Mouse (Mus musculus): ENCODE data around the gene Ptbp1. TPM values are rescaled to one million over a fixed set of nuclear protein-coding genes. Genes with fewer than 3 reads are reported as not detected.

Ptbp1 gene
- polyA plus RNA-seq (2016; fragmentation: Nextera tagmentation; extraction: Ambion mirVana): 485 and 494 TPM in 2 replicates

DNA sequence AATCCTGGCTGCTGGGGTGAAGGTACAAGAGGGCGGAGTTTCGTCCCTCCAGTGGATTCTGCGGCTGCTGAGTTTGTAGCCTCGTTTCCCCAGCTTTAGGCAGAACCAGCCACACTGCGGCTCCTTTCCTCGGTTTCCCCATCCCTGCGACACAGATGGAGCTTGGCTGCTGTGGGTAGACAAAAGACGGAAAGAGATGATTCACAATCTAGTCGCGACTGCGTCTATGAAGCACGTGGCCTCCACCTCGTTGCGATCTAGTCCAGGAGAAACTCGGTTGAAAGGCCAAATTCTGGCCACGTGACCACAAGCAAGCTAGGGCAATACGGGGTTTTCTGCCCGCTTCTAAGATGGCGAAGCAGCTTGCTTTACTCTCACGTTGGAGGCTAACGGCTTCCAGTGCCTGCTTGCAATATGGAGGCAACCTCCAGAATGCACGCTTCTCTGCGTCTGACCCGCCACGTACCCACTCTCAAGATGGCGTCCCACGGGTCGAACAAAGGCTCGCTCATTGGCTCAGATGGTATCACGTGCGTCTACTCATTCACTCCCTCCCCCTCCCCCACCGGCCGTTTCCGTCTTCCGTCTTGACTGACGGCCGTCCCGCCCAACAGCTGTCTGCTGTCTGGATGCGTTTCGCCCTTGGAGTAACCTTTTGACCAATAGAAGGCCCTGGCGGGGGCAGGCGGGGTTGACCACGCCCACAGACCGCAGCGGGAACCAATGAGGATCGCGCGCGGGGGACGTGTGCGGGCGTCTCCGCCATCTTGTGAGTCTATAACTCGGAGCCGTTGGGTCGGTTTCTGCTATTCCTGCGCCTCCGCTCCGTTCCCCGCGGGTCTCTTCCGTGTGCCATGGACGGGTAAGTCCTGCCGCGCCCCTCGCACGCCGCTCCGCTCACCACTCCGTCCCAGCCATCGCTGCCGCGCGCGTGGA, at the start of gene Ptbp1:
Gene Ptbp1 (plus strand): TSS at position 568 of the 936 bp plus-strand sequence.
- Histone ChIP-seq H3K36me3 (peaks cover 36% of the 10 kb centered on the region), H3K27me3 (ENCODE audit: low read depth, poor library complexity, severe bottlenecking) (no peaks in the 10 kb centered on the region), H3K27ac (peak within 1 kb of the TSS; percentile 100), H3K9me3 (replicated peaks) (no peaks in the 10 kb centered on the region), H3K4me3 (peak within 1 kb of the TSS; percentile 99), H3K4me1 (peaks cover 62% of the 10 kb centered on the region)
- DNase-seq (ENCODE audit: low spot score): peak; percentile 100
- under 1% methylated on average over 75 of the region's 75 CpGs for WGBS

DNA sequence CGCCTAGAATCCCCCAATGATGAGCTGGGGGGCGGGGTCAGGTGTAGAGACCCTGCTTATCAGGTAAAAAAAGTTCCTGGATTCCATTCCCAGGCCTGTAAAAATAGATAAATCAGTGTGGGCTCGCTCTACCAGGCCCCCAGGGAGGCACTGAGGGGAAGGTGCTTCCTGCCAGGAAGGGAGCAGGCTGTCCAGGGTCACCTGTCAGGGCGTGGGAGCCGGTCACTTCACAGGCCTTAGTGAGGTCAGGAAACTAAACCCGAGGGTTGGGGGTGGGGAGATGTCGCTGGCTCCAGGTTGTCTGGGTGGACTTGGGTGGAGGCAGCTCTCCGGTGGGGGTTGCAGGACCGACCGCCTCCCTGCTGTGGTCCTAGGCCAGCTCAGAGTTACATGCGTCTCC, 48.6 kb upstream of the Ptbp1 start:
- Histone ChIP-seq H3K9me3 (replicated peaks) (no peaks in the 10 kb centered on the region), H3K27me3 (ENCODE audit: low read depth, poor library complexity, severe bottlenecking) (no peaks in the 10 kb centered on the region), H3K36me3 (peaks cover 47% of the 10 kb centered on the region), H3K4me3 (peak overlapping the region; percentile 21; the same call in 1 of the 2 replicates), H3K27ac (peak overlapping the region; percentile 77; the same call in 1 of the 2 replicates), H3K4me1 (peaks cover 66% of the 10 kb centered on the region)
- no peak for DNase-seq (ENCODE audit: low spot score)
- whole genome bisulfite sequencing: 49% methylated on average over 11 of the region's 11 CpGs

DNA sequence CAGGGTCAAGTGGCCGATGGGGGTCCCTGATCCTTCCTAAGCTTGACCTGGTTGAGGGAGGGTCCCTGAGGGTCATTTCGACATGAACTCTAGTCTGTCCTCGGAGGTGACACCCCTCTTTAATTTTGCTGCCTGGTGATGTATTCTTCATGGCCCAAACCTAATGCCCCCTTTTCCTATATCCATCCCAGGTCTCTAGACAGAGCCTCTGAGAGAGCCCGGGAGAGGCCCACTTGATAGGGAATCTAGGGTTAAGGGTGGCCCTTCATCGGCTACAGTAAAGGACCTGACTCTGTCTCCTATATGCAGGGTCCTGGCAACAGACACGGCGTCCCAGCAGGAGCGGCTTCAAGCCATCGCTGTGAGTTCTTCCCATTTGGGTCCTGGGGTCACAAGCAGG, 47.9 kb upstream of the Ptbp1 start:
- H3K4me3 ChIP-seq: no peak overlapping the region
- DNase-seq (ENCODE audit: low spot score): no peak
- H3K36me3 ChIP-seq: peaks cover 50% of the 10 kb centered on the region
- H3K27me3 ChIP-seq (ENCODE audit: low read depth, poor library complexity, severe bottlenecking): no peaks in the 10 kb centered on the region
- no peaks in the 10 kb centered on the region for H3K9me3 ChIP-seq (replicated peaks)
- peaks cover 62% of the 10 kb centered on the region for H3K4me1 ChIP-seq
- 90% methylated on average over 9 of the region's 9 CpGs for WGBS
- H3K27ac ChIP-seq: peak overlapping the region; percentile 77; the same call in 1 of the 2 replicates

DNA sequence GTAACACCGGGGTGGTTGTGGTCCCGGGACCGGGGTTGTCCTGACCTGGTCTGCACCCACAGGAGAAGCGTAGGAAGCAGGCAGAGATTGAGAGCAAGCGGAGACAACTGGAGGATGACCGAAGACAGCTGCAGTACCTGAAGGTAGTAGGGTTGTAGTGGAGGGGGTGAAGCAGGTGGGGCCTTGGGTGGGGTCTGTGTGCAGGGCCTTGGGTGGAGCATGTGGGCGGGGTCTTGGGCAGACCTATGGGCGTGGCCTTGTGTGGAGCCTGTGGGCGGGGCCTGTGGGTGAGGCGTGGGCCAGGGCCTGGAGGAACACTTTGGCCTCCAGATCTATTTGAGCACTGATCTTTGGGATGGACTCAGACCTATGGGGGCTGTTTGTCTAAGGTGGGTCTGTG, 47.3 kb upstream of the Ptbp1 start:
- peaks cover 56% of the 10 kb centered on the region for H3K36me3 ChIP-seq
- 86% methylated on average over 10 of the region's 10 CpGs for WGBS
- H3K9me3 ChIP-seq (replicated peaks): no peaks in the 10 kb centered on the region
- 0 out of 2 replicates have a peak overlapping the region, but pooled peaks have one; percentile 11 for H3K4me3 ChIP-seq
- H3K27ac ChIP-seq: peak overlapping the region; percentile 77
- peaks cover 55% of the 10 kb centered on the region for H3K4me1 ChIP-seq
- no peaks in the 10 kb centered on the region for H3K27me3 ChIP-seq (ENCODE audit: low read depth, poor library complexity, severe bottlenecking)
- DNase-seq (ENCODE audit: low spot score): no peak

DNA sequence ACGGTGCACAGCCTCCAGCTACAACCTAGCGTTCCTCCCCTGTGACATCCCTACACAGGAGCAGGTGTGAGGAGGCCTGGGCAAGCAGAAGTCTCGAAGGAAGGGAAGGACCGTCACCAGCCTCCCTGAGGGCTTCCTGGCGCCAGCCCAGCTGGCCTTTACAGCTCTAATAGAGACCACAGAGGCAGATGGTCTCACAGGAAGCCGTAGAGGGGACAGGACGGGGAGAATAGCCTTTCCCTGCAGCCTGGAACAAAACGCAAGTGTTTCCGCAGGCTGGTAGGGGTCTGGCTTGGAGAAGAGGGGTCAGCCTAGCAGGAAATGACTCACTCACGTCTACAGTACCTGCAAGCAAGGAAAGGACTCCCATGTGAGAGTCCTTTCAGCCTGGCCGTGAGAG, 46.4 kb upstream of the Ptbp1 start:
- DNase-seq (ENCODE audit: low spot score): no peak
- peaks cover 64% of the 10 kb centered on the region for H3K36me3 ChIP-seq
- peaks cover 47% of the 10 kb centered on the region for H3K4me1 ChIP-seq
- H3K27ac ChIP-seq: peak overlapping the region; percentile 77; the same call in 1 of the 2 replicates
- 63% methylated on average over 11 of the region's 11 CpGs for WGBS
- no peaks in the 10 kb centered on the region for H3K27me3 ChIP-seq (ENCODE audit: low read depth, poor library complexity, severe bottlenecking)
- 0 out of 2 replicates have a peak overlapping the region, but pooled peaks have one; percentile 4 for H3K4me3 ChIP-seq
- no peaks in the 10 kb centered on the region for H3K9me3 ChIP-seq (replicated peaks)

DNA sequence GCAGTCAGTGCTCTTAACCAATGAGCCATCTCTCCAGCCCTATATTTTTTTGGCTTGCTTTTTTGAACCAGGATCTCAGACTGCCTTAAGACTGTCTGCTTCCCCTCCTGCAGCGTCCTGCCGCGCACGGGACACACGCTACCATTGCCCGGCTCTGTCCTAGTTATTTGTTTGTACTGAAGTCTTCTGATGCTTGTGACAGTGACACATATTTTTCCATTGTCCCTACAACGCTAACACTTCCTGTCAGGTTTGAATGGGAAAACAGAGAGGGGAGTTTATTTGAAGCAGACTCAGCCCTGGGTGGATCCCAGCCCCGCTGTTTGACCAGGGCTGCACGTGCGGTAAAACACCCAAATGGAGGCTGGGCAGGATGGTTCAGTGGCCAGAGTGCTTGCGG, 45.5 kb upstream of the Ptbp1 start:
- no peak overlapping the region for H3K4me3 ChIP-seq
- peaks cover 38% of the 10 kb centered on the region for H3K4me1 ChIP-seq
- WGBS: 92% methylated on average over 11 of the region's 11 CpGs
- no peak for DNase-seq (ENCODE audit: low spot score)
- H3K36me3 ChIP-seq: peaks cover 67% of the 10 kb centered on the region
- no peaks in the 10 kb centered on the region for H3K27me3 ChIP-seq (ENCODE audit: low read depth, poor library complexity, severe bottlenecking)
- H3K9me3 ChIP-seq (replicated peaks): no peaks in the 10 kb centered on the region
- H3K27ac ChIP-seq: no peak overlapping the region

DNA sequence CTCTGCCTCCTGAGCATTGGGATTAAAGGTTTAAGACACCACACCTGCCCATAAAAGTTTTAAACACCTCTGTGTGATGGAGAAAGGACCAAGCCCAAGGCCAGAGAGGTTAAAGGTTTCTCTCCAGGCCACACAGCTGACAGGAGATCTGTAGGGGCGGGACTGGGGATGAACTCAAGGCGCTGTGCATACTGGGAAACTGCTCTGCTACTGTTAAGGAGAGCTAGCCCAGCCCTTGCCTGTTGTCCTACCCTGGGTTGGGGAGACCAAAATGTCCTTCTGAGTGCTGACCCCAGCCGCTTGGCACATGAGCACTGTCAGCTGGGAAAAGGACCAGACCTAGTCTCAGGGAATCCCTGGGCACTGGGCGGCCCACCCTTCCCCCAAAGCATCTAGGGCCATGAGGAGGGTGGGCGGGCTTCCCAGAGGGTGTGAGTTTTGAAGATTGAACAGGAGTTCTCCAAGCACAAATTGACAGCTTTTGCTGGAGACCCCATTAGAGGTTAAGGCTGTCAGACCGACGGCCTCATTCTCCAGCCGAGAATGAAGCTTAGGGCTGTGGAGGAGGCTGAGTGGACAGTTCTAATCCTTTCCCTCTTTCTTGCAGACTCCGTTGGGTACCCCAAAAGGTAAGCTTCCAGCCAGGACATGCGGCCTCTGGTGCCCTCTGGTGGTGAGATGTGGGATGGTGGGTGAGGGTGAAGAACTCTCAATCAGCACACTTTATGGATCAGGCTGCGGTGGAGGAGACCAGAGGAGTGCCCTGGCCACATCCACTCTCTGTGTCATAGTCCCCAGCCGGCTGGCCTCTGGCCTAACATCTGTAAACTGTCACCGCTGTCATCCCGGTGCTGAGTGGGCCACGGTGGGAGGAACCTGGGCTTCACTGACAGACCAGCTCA, 42.2 kb upstream of the Ptbp1 start:
- H3K4me3 ChIP-seq: no peak overlapping the region
- H3K36me3 ChIP-seq: peaks cover 80% of the 10 kb centered on the region
- H3K4me1 ChIP-seq: peaks cover 5% of the 10 kb centered on the region
- WGBS: 32% methylated on average over 15 of the region's 15 CpGs
- no peaks in the 10 kb centered on the region for H3K27me3 ChIP-seq (ENCODE audit: low read depth, poor library complexity, severe bottlenecking)
- H3K27ac ChIP-seq: no peak overlapping the region; the same call in 1 of the 2 replicates
- no peaks in the 10 kb centered on the region for H3K9me3 ChIP-seq (replicated peaks)
- peak; percentile 92 for DNase-seq (ENCODE audit: low spot score)

DNA sequence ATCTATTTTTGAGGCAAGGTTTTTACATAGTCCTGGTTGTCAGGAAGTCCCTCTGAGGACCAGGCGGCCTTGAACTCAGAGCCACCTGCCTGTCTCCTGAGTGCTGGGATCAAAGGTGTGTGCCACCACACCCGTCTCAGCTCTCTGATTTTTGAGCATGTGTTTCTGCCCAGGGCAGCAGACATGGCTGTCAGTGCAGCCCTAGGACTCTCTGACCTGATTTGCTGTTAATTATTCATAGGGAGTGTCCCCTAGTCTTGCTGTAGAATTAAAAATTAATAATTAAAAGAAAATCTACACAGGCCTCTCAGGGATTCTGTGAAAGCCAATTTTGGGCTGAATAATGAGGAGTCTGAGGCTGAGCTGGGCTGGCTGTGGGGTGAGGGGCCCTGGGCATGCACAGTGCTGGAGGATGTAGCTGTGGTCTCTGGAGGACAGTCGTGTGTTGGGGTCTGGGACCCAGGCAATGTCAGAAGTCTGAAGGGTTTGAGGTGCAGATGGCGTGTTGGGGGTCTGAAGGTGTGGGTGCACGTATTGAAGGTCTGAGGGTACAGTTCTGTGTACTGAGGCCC, 39.9 kb upstream of the Ptbp1 start:
- no peak for DNase-seq (ENCODE audit: low spot score)
- Histone ChIP-seq H3K27me3 (ENCODE audit: low read depth, poor library complexity, severe bottlenecking) (no peaks in the 10 kb centered on the region), H3K4me1 (no peaks in the 10 kb centered on the region), H3K27ac (no peak overlapping the region), H3K9me3 (replicated peaks) (no peaks in the 10 kb centered on the region), H3K4me3 (no peak overlapping the region), H3K36me3 (peaks cover 78% of the 10 kb centered on the region)
- WGBS: 86% methylated on average over 5 of the region's 5 CpGs

DNA sequence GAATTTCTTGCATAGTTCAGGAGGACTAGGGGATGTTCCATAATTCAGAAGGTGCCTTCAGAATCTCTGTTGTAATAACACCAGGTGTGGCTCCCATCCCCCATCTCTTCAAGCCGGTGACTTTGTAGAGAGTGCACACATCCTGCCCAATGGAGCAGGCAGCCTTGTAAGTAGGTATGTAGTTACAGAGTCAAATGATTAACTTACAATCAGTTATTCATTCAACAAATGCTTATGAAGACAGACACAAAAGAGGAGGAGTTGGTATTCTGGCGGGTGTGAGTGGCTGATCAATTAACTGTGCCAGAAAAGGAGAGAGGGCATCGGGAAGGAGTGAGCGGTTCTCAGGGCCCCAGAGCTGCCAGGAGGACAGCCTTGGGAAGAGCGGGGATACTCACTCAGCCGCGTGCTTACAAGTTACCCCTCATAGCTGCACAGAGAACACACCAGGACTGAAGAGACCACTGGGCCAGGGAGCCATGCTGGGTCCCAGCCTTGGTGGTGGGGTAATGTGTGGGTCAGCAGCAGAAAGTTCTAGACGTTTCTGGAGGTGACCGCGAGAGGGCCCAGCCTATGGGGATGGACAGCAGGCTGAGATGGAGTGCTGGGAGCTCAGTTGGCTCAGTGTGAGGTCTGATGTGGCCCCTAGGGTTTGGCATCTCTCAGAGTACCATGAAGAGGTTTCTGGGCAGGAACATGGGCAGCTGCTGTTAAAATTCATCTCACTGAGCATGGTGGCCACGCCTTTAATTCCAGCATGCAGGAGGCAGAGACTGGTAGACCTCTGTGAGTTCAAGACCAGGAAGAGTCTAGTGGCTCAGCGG, 38.3 kb upstream of the Ptbp1 start:
- H3K36me3 ChIP-seq: peaks cover 79% of the 10 kb centered on the region
- 93% methylated on average over 12 of the region's 12 CpGs for WGBS

DNA sequence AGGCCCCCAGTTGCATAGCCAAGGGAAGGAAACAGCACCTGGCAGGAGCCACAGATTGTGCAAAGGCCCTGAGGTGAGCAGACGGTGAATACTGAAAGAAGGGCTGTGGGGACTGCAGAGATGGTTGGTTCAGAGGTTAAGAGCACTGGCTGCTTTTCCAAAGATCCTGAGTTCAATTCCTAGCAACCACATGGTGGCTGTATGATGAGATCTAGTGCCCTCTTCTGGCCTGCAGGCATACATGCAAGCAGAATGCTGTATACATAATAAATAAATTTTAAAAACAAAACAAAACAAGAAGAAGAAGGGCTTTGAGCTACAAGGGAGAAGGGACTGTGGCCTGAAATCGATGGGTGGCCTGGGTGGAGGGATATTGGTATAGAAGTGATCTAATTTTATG, 37.1 kb upstream of the Ptbp1 start:
- no peak for DNase-seq (ENCODE audit: low spot score)
- Histone ChIP-seq H3K27ac (no peak overlapping the region), H3K27me3 (ENCODE audit: low read depth, poor library complexity, severe bottlenecking) (no peaks in the 10 kb centered on the region), H3K9me3 (replicated peaks) (no peaks in the 10 kb centered on the region), H3K36me3 (peaks cover 69% of the 10 kb centered on the region), H3K4me3 (no peak overlapping the region), H3K4me1 (peaks cover 10% of the 10 kb centered on the region)
- WGBS: 74% methylated on average over 2 of the region's 2 CpGs

More for the DNA sequence above, 38.3 kb upstream of the Ptbp1 start:
- Histone ChIP-seq H3K27me3 (ENCODE audit: low read depth, poor library complexity, severe bottlenecking) (no peaks in the 10 kb centered on the region), H3K4me3 (no peak overlapping the region), H3K4me1 (peaks cover 7% of the 10 kb centered on the region; the same call in 1 of the 2 replicates), H3K27ac (0 out of 2 replicates have a peak overlapping the region, but pooled peaks have one; percentile 5), H3K9me3 (replicated peaks) (no peaks in the 10 kb centered on the region)
- DNase-seq (ENCODE audit: low spot score): no peak

DNA sequence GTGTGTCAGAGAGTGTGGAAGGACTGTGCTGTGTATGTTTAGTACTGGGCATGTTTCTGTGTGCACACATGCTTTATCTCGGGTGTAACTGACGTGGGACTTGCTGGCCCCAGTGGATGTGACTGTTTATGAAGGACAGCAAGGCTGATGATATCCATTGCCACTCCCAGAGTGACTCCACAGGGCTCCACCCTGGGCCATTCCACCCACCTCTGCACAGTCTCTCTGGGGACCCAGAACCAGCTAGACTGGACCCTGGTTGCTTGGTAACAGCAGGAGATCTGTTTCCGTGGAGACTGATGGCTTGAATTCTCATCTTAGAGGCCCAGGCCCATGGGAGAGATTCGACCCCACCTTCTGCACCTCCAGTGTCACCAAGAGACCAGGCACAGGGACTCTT, 36.0 kb upstream of the Ptbp1 start:
- no peak overlapping the region for H3K27ac ChIP-seq
- no peak for DNase-seq (ENCODE audit: low spot score)
- H3K4me1 ChIP-seq: peaks cover 21% of the 10 kb centered on the region
- no peaks in the 10 kb centered on the region for H3K9me3 ChIP-seq (replicated peaks)
- H3K36me3 ChIP-seq: peaks cover 59% of the 10 kb centered on the region
- WGBS: 82% methylated on average over 4 of the region's 4 CpGs
- no peak overlapping the region for H3K4me3 ChIP-seq
- no peaks in the 10 kb centered on the region for H3K27me3 ChIP-seq (ENCODE audit: low read depth, poor library complexity, severe bottlenecking)

DNA sequence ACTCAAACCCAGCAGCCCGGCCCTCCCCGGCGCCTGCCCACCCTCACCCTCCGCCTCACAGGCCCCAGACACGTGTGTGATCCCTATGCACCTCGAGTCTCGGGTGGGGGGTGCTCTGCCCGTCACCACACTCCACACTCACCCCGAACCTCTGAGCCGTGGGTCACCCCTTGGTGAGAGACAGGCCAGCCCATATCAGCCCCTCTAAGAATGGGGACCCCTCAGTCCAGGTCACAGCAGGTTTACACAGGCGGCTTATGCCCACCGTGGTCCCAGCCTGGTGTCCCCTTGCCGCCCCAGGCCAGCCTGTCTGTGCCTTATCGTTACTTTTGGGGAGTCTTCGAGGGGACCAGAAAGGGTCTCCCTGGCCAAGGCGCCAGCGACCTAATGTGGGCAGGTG, 34.6 kb upstream of the Ptbp1 start:
- H3K4me1 ChIP-seq: peaks cover 21% of the 10 kb centered on the region
- WGBS: 91% methylated on average over 17 of the region's 17 CpGs
- no peak for DNase-seq (ENCODE audit: low spot score)
- H3K9me3 ChIP-seq (replicated peaks): no peaks in the 10 kb centered on the region
- peaks cover 59% of the 10 kb centered on the region for H3K36me3 ChIP-seq
- no peaks in the 10 kb centered on the region for H3K27me3 ChIP-seq (ENCODE audit: low read depth, poor library complexity, severe bottlenecking)
- no peak overlapping the region for H3K4me3 ChIP-seq
- peak overlapping the region; percentile 27; the same call in 1 of the 2 replicates for H3K27ac ChIP-seq
